Mouse (Mus musculus) hindlimb bud, embryonic 11.5 days (tissue): ENCODE measurements around the gene Usp48.

Source experiments
- DNase-seq: peaks from one replicate; pipeline ENCODE4 v3.0.0-alpha.2; 2012; ENCODE audit warnings: low read depth, low spot score; ENCODE audit errors: extremely low spot score

Usp48 gene

GRCm38 (mm10) chr4:137609281-137609680 is 15.7 kb downstream of the Usp48 start:
- no peak for DNase-seq

GRCm38 (mm10) chr4:137609702-137610101 is 16.1 kb downstream of the Usp48 start:
- no peak for DNase-seq

GRCm38 (mm10) chr4:137610256-137610655 is 16.7 kb downstream of the Usp48 start:
- DNase-seq, result no peak

GRCm38 (mm10) chr4:137622847-137623246 is 29.3 kb downstream of the Usp48 start:
- no peak for DNase-seq

- DNase-seq, result no peak
These were observed 34.1 kb downstream of the Usp48 start for GRCm38 (mm10) chr4:137627476-137628235.

GRCm38 (mm10) chr4:137628400-137628799 is 34.8 kb downstream of the Usp48 start:
- DNase-seq, result no peak

GRCm38 (mm10) chr4:137629354-137629753 is 35.8 kb downstream of the Usp48 start:
- DNase-seq, result no peak

GRCm38 (mm10) chr4:137630153-137630552 is 36.6 kb downstream of the Usp48 start:
- no peak for DNase-seq

- no peak for DNase-seq
These were observed 38.0 kb downstream of the Usp48 start for GRCm38 (mm10) chr4:137631596-137631995.

GRCm38 (mm10) chr4:137633394-137633793 is 39.8 kb downstream of the Usp48 start:
- DNase-seq, result no peak

GRCm38 (mm10) chr4:137636597-137636996 is 43.0 kb downstream of the Usp48 start:
- DNase-seq, result no peak

- DNase-seq, result no peak
These were observed 48.0 kb downstream of the Usp48 start for GRCm38 (mm10) chr4:137641556-137641955.

- no peak for DNase-seq
These were observed 48.5 kb downstream of the Usp48 start for GRCm38 (mm10) chr4:137642101-137642500.

- DNase-seq, result no peak
These were observed 49.9 kb downstream of the Usp48 start for GRCm38 (mm10) chr4:137643459-137643858.

GRCm38 (mm10) chr4:137646262-137646661 is 52.7 kb downstream of the Usp48 start:
- DNase-seq, result no peak

GRCm38 (mm10) chr4:137647648-137648047 is 54.1 kb downstream of the Usp48 start:
- DNase-seq, result no peak

GRCm38 (mm10) chr4:137648230-137648629 is 54.7 kb downstream of the Usp48 start:
- no peak for DNase-seq

GRCm38 (mm10) chr4:137650912-137651311 is 57.4 kb downstream of the Usp48 start:
- DNase-seq, result no peak

GRCm38 (mm10) chr4:137652835-137653346 is 59.3 kb downstream of the Usp48 start:
- DNase-seq, result no peak

- no peak for DNase-seq
These were observed 61.9 kb downstream of the Usp48 start for GRCm38 (mm10) chr4:137655241-137656031.

- no peak for DNase-seq
These were observed 64.1 kb downstream of the Usp48 start for GRCm38 (mm10) chr4:137657674-137658073.

GRCm38 (mm10) chr4:137659541-137659940 is 66.0 kb downstream of the Usp48 start:
- DNase-seq, result no peak
